In the genomic region with DNA sequence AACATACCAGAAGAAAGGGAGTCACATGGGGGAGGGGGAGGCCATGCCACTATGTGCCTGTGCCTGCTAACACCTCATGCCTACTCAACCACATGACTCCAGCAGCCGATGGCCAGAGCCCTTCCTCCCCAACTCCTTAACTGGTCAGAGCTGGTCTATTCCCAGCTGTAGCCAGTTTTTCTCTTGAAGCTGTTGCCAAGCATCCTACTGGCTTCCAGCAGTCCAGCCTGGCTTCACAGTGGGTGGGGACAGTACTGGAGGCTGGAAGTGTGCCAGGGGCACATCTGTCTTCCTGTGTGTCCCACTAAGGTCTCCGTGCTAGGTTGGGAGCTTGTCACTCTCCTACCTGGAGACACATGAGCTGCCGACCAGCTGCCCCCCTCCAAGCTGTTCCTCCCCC, we compare ENCODE assay signal across 18 mouse cellular contexts. TPM values are rescaled to one million over a fixed set of nuclear protein-coding genes. Genes with fewer than 3 reads are reported as not detected.
DNase-seq lines count a peak whose midpoint lies in the region; ATAC-seq lines count a peak whose summit lies in the region.
"Had no signal": no experiment of that assay in that cellular context is flagged by ENCODE, and none has a peak within 500 bp of the region (broad histone marks: within the 10 kb centered on the region; RNA-seq: fewer than 3 reads in every experiment).

No protein-coding gene starts in this region.

- H3K27ac ChIP-seq in limb, embryonic 13.5 days = no peak overlapping the region
- H3K27ac ChIP-seq in limb, embryonic 10.5 days = no peak overlapping the region
- H3K27ac ChIP-seq: stomach, postnatal 0 days had no signal

- WGBS in limb, embryonic 13.5 days = 44% methylated on average over 3 of the region's 3 CpGs
- 76% methylated on average over 3 of the region's 3 CpGs for WGBS in limb, embryonic 10.5 days

- ATAC-seq in limb, embryonic 13.5 days (ENCODE audit: low FRiP score, low read depth) = peak; percentile 32; the same call in 1 of the 2 replicates

- no peak overlapping the region for H3K9ac ChIP-seq in limb, embryonic 13.5 days

- H3K4me2 ChIP-seq in limb, embryonic 13.5 days (replicated peaks) = no peak overlapping the region

- no peaks in the 10 kb centered on the region for H3K9me3 ChIP-seq in limb, embryonic 13.5 days
- no peaks in the 10 kb centered on the region for H3K9me3 ChIP-seq in limb, embryonic 10.5 days (replicated peaks)

- H3K4me3 ChIP-seq in limb, embryonic 13.5 days = no peak overlapping the region
- H3K4me3 ChIP-seq in limb, embryonic 10.5 days = no peak overlapping the region
- H3K4me3 ChIP-seq: myocyte had no signal

- peaks cover 8% of the 10 kb centered on the region for H3K4me1 ChIP-seq in limb, embryonic 13.5 days
- H3K4me1 ChIP-seq in limb, embryonic 10.5 days = 0 out of 2 replicates have a peak, but pooled peaks cover 10% of the 10 kb centered on the region

- H3K36me3 ChIP-seq in limb, embryonic 13.5 days = no peaks in the 10 kb centered on the region; the same call in 1 of the 2 replicates
- no peaks in the 10 kb centered on the region for H3K36me3 ChIP-seq in limb, embryonic 10.5 days

- DNase-seq in limb, embryonic 10.5 days (ENCODE audit: low spot score) = no peak
- peak; percentile 12 for DNase-seq in 3T3-L1 (ENCODE audit: low read depth, low spot score)
- DNase-seq in ZHBTc4 (ENCODE audit: low read depth, low spot score) = peak; percentile 63
- DNase-seq in kidney, adult 8-10 months = peak; percentile 11
- no peak for DNase-seq in urinary bladder, adult 2 months (ENCODE audit: low spot score)
- DNase-seq in layer of hippocampus, adult 18-20 months (ENCODE audit: low spot score in 2 of 2) = no peak
- no peak for DNase-seq in ovary, postnatal 14 days (ENCODE audit: low spot score)
- DNase-seq: adrenal gland, adult 8-10 months; cerebellum, adult 9-11 months; thymus, postnatal 4 days had no signal

- H3K27me3 ChIP-seq in limb, embryonic 13.5 days = no peaks in the 10 kb centered on the region
- no peaks in the 10 kb centered on the region for H3K27me3 ChIP-seq in limb, embryonic 10.5 days (ENCODE audit: low read depth, poor library complexity, severe bottlenecking)
- H3K27me3 ChIP-seq: CH12.LX had no signal

RNA-seq across cellular contexts. Expression of a gene that starts 26.8 kb away (rescaled TPM):
- 7.1 and 8.8 TPM in 2 replicates for polyA plus RNA-seq in limb, embryonic 13.5 days (2015; fragmentation: Nextera tagmentation; extraction: Ambion mirVana)
- not detected in 2 replicates for polyA plus RNA-seq in limb, embryonic 10.5 days (2016; fragmentation: Nextera tagmentation; extraction: Ambion mirVana)
- 0.06 TPM in 2 replicates for polyA plus RNA-seq in urinary bladder, adult 2 months (2012; rRNA removed)
- not detected for total RNA-seq in layer of hippocampus, adult 18-20 months (2021)
- total RNA-seq: CH12.LX; layer of hippocampus, postnatal 14 days had no signal
- polyA plus RNA-seq: embryonic facial prominence, embryonic 11.5 days; heart, postnatal 0 days; intestine, embryonic 14.5 days had no signal

RNA-seq across cellular contexts. Expression of a gene that starts 51.3 kb away (rescaled TPM):
- 4.3 and 5.7 TPM in 2 replicates for polyA plus RNA-seq in limb, embryonic 13.5 days (2015; fragmentation: Nextera tagmentation; extraction: Ambion mirVana)
- polyA plus RNA-seq in limb, embryonic 10.5 days (2016; fragmentation: Nextera tagmentation; extraction: Ambion mirVana) = 0.41 and 1.1 TPM in 2 replicates
- 0.38 and 0.45 TPM in 2 replicates for polyA plus RNA-seq in urinary bladder, adult 2 months (2012; rRNA removed)
- total RNA-seq in layer of hippocampus, adult 18-20 months (2021) = 10 to 100 TPM; 20.1 to 21.7 TPM
- total RNA-seq: CH12.LX had no signal

Comparison
In these comparisons a context has a peak if more than half of its experiments do, and no peak if none do; other contexts are left out.
1. DNase-seq: peak in 3T3-L1 (single experiment), ZHBTc4 (single experiment) and kidney, adult 8-10 months (2 of 2); none in limb, embryonic 10.5 days (single experiment), urinary bladder, adult 2 months (single experiment), layer of hippocampus, adult 18-20 months (0 of 2) and ovary, postnatal 14 days (single experiment).